Mouse (Mus musculus) bone marrow macrophage, adult 2 months (primary cell): Measurements from ENCODE around the gene C130032M10Rik.

ENCODE experiments used
- CTCF ChIP-seq: IDR thresholded peaks from 2 replicates; pipeline ENCODE4 v1.5.1; 2012; ENCODE audit warnings: low read depth, mild to moderate bottlenecking, low read length, moderate library complexity
- POLR2A ChIP-seq: IDR thresholded peaks from 2 replicates; pipeline ENCODE4 v1.6.1; 2012; ENCODE audit warnings: mild to moderate bottlenecking, low read depth, low read length, borderline replicate concordance

DNA sequence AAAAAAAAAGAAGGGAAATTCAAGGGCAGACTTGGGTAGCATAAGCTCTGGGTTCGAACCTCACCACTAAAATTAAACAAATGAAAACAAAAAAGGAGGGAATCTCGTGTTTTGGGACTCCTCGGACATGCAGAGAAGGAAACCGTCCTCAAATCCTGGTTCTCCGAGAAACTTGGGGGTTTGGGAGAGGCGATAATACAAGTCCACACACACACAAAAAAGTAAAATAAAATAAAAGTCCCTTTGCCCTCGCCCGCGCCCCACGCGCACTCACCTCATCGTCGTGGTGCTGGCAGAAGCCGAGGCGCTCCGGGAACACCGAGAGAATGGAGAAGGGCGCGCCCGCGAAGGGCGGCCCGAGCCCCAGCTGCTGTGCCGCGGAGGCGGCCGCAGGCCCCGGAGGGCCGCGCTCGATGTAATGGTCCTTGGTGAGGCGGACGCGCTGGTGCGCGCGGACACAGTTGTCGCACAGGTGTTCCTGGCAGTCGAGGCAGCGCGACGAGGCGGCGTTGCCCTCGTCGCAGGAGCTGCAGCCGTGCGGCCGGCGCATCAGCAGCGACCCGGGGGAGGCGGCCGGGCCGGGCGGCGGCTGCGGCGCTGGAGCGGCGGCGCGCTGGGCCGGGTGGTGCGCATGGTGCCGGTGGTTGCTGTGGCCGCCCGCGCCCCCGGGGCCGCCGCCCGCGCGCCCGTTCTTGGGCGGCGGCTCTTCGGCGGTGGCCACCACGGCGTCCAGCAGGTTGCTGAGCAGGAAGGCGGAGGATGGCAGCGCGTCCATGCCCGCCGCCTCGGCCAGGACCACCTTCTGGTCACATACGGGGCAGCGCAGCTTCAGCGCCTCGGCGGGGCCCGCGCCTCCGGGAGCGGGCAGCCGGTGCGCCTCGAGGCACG lies 46.8 kb downstream of the C130032M10Rik start:
- no peak for TF ChIP-seq POLR2A
- TF ChIP-seq CTCF, result no peak
